Mouse (Mus musculus): ENCODE data around the gene Snx29.
"Not testable (repeated sequence)": the region's sequence is repeated elsewhere in the genome, so short reads cannot be mapped to it uniquely, and the experiment has no call there.

Snx29 gene

GRCm38 (mm10) chr16:11322409-11323323, at the start of gene Snx29:
TSS of gene Snx29 (plus strand) at chr16:11322908.
- peak; percentile 98 for DNase-seq

GRCm38 (mm10) chr16:11276888-11277287, 45.8 kb upstream of the Snx29 start:
- no peak for DNase-seq

- no peak for DNase-seq
These were observed 43.9 kb upstream of the Snx29 start for GRCm38 (mm10) chr16:11278778-11279177.

GRCm38 (mm10) chr16:11282655-11283232, 40.0 kb upstream of the Snx29 start:
- DNase-seq: peak; percentile 6

GRCm38 (mm10) chr16:11284881-11285280, 37.8 kb upstream of the Snx29 start:
- DNase-seq: no peak

- no peak for DNase-seq
These were observed 36.8 kb upstream of the Snx29 start for GRCm38 (mm10) chr16:11285949-11286348.

- DNase-seq: not testable (repeated sequence)
These were observed 33.8 kb upstream of the Snx29 start for GRCm38 (mm10) chr16:11288873-11289272.

GRCm38 (mm10) chr16:11295583-11295982, 27.1 kb upstream of the Snx29 start:
- not testable (repeated sequence) for DNase-seq

- DNase-seq: not testable (repeated sequence)
These were observed 25.0 kb upstream of the Snx29 start for GRCm38 (mm10) chr16:11297700-11298099.

GRCm38 (mm10) chr16:11303741-11304140, 19.0 kb upstream of the Snx29 start:
- no peak for DNase-seq

GRCm38 (mm10) chr16:11305531-11305930, 17.2 kb upstream of the Snx29 start:
- no peak for DNase-seq

GRCm38 (mm10) chr16:11313512-11313911, 9.2 kb upstream of the Snx29 start, which contains the start of gene Tnfrsf17:
TSS of gene Tnfrsf17 (plus strand) at chr16:11313812.
- no peak for DNase-seq

- DNase-seq: no peak
These were observed 6.9 kb upstream of the Snx29 start for GRCm38 (mm10) chr16:11315786-11316320.

- no peak for DNase-seq
These were observed 6.0 kb upstream of the Snx29 start for GRCm38 (mm10) chr16:11316748-11317147.

GRCm38 (mm10) chr16:11317324-11317723, 5.4 kb upstream of the Snx29 start:
- no peak for DNase-seq

- DNase-seq: peak; percentile 16
These were observed 780 bp downstream of the Snx29 start for GRCm38 (mm10) chr16:11323324-11324051.

GRCm38 (mm10) chr16:11330081-11330800, 7.5 kb downstream of the Snx29 start:
- DNase-seq: no peak

GRCm38 (mm10) chr16:11331030-11331429, 8.3 kb downstream of the Snx29 start:
- DNase-seq: no peak

- DNase-seq: no peak
These were observed 20.6 kb downstream of the Snx29 start for GRCm38 (mm10) chr16:11343292-11343815.

GRCm38 (mm10) chr16:11351903-11352302, 29.2 kb downstream of the Snx29 start:
- DNase-seq: no peak

GRCm38 (mm10) chr16:11359173-11359572, 36.5 kb downstream of the Snx29 start:
- no peak for DNase-seq

- DNase-seq: no peak
These were observed 37.2 kb downstream of the Snx29 start for GRCm38 (mm10) chr16:11359919-11360318.

All from right cerebral cortex, postnatal 25 days (tissue).